Mouse (Mus musculus) kidney, embryonic 15.5 days (tissue): ENCODE results near the gene Gm29609. TPM values are rescaled to one million over a fixed set of nuclear protein-coding genes. Genes with fewer than 3 reads are reported as not detected.

Experiments used
- ATAC-seq: fragments of 200-750 bp; cut with Nextera tagmentation; replicated peaks from 2 replicates; pipeline ENCODE4 v1.8.0; 2017; ENCODE audit warnings: moderate TSS enrichment; ENCODE audit not compliant: low FRiP score
- H3K27ac ChIP-seq: fragments of 300-500 bp; sonication (generic); 2 replicates; pipeline ENCODE4 v1.5.1; 2015; ENCODE audit warnings: mild to moderate bottlenecking, inconsistent platforms
- H3K27me3 ChIP-seq: fragments of 300-500 bp; sonication (generic); 2 replicates; pipeline ENCODE4 v1.6.1; 2015; ENCODE audit warnings: inconsistent platforms
- H3K36me3 ChIP-seq: fragments of 300-500 bp; sonication (generic); 2 replicates; pipeline ENCODE4 v1.6.1; 2015; ENCODE audit warnings: inconsistent platforms
- H3K4me1 ChIP-seq: fragments of 300-500 bp; sonication (generic); 2 replicates; pipeline ENCODE4 v1.6.1; 2015; ENCODE audit warnings: inconsistent platforms
- H3K4me2 ChIP-seq: fragments of 300-500 bp; sonication (generic); 2 replicates; pipeline ENCODE4 v1.6.1; 2015; ENCODE audit warnings: moderate library complexity, mild to moderate bottlenecking, inconsistent platforms
- H3K4me3 ChIP-seq: fragments of 300-500 bp; sonication (generic); replicated peaks from 2 replicates; pipeline ENCODE4 v1.5.1; 2015; ENCODE audit warnings: mild to moderate bottlenecking, inconsistent platforms
- H3K9ac ChIP-seq: fragments of 300-500 bp; sonication (generic); 2 replicates; pipeline ENCODE4 v1.6.1; 2015; ENCODE audit warnings: mild to moderate bottlenecking, inconsistent platforms
- H3K9me3 ChIP-seq: fragments of 300-500 bp; sonication (generic); replicated peaks from 2 replicates; pipeline ENCODE4 v1.6.1; 2016; ENCODE audit warnings: inconsistent platforms
- WGBS: fragments of 180-500 bp; shearing (Covaris S2); methylation state at CpG from one replicate; pipeline ENCODE4 v1.1.7; 2015; ENCODE audit warnings: mixed read lengths; 5-methylcytosine and 5-hydroxymethylcytosine counted together
- polyA plus RNA-seq: library from polyadenylated mRNA; unstranded; fragments of >200 nt; fragmentation: Nextera tagmentation; extraction: Ambion mirVana; gene quantifications from 2 replicates; pipeline ENCODE4 v1.2.1, GENCODE M21; 2015

The Gm29609 gene
- polyA plus RNA-seq, 1 experiment from 2014 or later: 2.0 TPM

GRCm38 (mm10) chr5:31195671-31196070 lies 16.0 kb upstream of the Gm29609 start:
- H3K9ac ChIP-seq: no peak overlapping the region
- H3K4me1 ChIP-seq: peaks cover 37% of the 10 kb centered on the region
- H3K36me3 ChIP-seq: peaks cover 69% of the 10 kb centered on the region
- 0 out of 2 replicates have a peak overlapping the region, but pooled peaks have one; percentile 10 for H3K4me3 ChIP-seq
- no peak for ATAC-seq
- peaks cover 4% of the 10 kb centered on the region for H3K9me3 ChIP-seq
- no peak overlapping the region for H3K4me2 ChIP-seq
- no peaks in the 10 kb centered on the region for H3K27me3 ChIP-seq
- no peak overlapping the region for H3K27ac ChIP-seq
- WGBS: 93% methylated on average over 4 of the region's 4 CpGs

- Histone ChIP-seq H3K4me3 (peak overlapping the region; percentile 95; the same call in 1 of the 2 replicates), H3K9me3 (no peaks in the 10 kb centered on the region), H3K4me1 (peaks cover 29% of the 10 kb centered on the region), H3K36me3 (peaks cover 69% of the 10 kb centered on the region), H3K9ac (0 out of 2 replicates have a peak overlapping the region, but pooled peaks have one; percentile 87), H3K27me3 (no peaks in the 10 kb centered on the region), H3K4me2 (peak overlapping the region; percentile 76), H3K27ac (no peak overlapping the region)
- 92% methylated on average over 16 of the region's 16 CpGs for WGBS
- no peak for ATAC-seq
Measured at GRCm38 (mm10) chr5:31194486-31195485, 15.1 kb upstream of the Gm29609 start.

GRCm38 (mm10) chr5:31193631-31194281 lies 14.0 kb upstream of the Gm29609 start:
- H3K36me3 ChIP-seq: peaks cover 68% of the 10 kb centered on the region
- H3K9ac ChIP-seq: peak overlapping the region; percentile 87
- WGBS: 11% methylated on average over 25 of the region's 25 CpGs
- H3K4me3 ChIP-seq: peak overlapping the region; percentile 95
- no peaks in the 10 kb centered on the region for H3K9me3 ChIP-seq
- ATAC-seq: no peak
- peak overlapping the region; percentile 94 for H3K27ac ChIP-seq
- peaks cover 22% of the 10 kb centered on the region for H3K4me1 ChIP-seq
- no peaks in the 10 kb centered on the region for H3K27me3 ChIP-seq
- H3K4me2 ChIP-seq: peak overlapping the region; percentile 76

GRCm38 (mm10) chr5:31192939-31193630 lies 13.4 kb upstream of the Gm29609 start, which contains the start of the genes Snx17 and Eif2b4:
Snx17 (plus strand) TSS chr5:31193227.
Eif2b4 (minus strand) TSS chr5:31193430.
- peak; percentile 96 for ATAC-seq
- Histone ChIP-seq H3K9me3 (no peaks in the 10 kb centered on the region), H3K9ac (peak within 1 kb of the TSS; percentile 87), H3K27me3 (no peaks in the 10 kb centered on the region), H3K4me1 (peaks cover 22% of the 10 kb centered on the region), H3K27ac (peak within 1 kb of the TSS; percentile 94), H3K4me3 (peak within 1 kb of the TSS; percentile 95), H3K4me2 (peak within 1 kb of the TSS; percentile 76), H3K36me3 (peaks cover 68% of the 10 kb centered on the region)
- under 1% methylated on average over 48 of the region's 48 CpGs for WGBS

- peaks cover 68% of the 10 kb centered on the region for H3K36me3 ChIP-seq
- no peaks in the 10 kb centered on the region for H3K9me3 ChIP-seq
- peak overlapping the region; percentile 95 for H3K4me3 ChIP-seq
- peaks cover 22% of the 10 kb centered on the region for H3K4me1 ChIP-seq
- peak; percentile 73; the same call in 1 of the 2 replicates for ATAC-seq
- H3K27ac ChIP-seq: peak overlapping the region; percentile 94
- no peaks in the 10 kb centered on the region for H3K27me3 ChIP-seq
- H3K9ac ChIP-seq: peak overlapping the region; percentile 87
- WGBS: 14% methylated on average over 42 of the region's 42 CpGs
- H3K4me2 ChIP-seq: peak overlapping the region; percentile 76
Measured at GRCm38 (mm10) chr5:31192045-31192938, 12.6 kb upstream of the Gm29609 start.

- Histone ChIP-seq H3K9ac (no peak overlapping the region), H3K4me3 (no peak overlapping the region), H3K9me3 (no peaks in the 10 kb centered on the region), H3K36me3 (peaks cover 54% of the 10 kb centered on the region), H3K27ac (no peak overlapping the region), H3K4me2 (no peak overlapping the region), H3K4me1 (peaks cover 22% of the 10 kb centered on the region), H3K27me3 (no peaks in the 10 kb centered on the region)
- 90% methylated on average over 9 of the region's 9 CpGs for WGBS
- no peak for ATAC-seq
Measured at GRCm38 (mm10) chr5:31190201-31190600, 10.5 kb upstream of the Gm29609 start.

GRCm38 (mm10) chr5:31188223-31188840 lies 8.6 kb upstream of the Gm29609 start:
- no peak for ATAC-seq
- no peak overlapping the region for H3K4me3 ChIP-seq
- no peak overlapping the region for H3K9ac ChIP-seq
- H3K4me2 ChIP-seq: no peak overlapping the region
- peaks cover 12% of the 10 kb centered on the region for H3K4me1 ChIP-seq
- H3K36me3 ChIP-seq: peaks cover 46% of the 10 kb centered on the region
- 75% methylated on average over 4 of the region's 4 CpGs for WGBS
- no peak overlapping the region for H3K27ac ChIP-seq
- H3K9me3 ChIP-seq: no peaks in the 10 kb centered on the region
- no peaks in the 10 kb centered on the region for H3K27me3 ChIP-seq

GRCm38 (mm10) chr5:31183678-31184077 lies 4.0 kb upstream of the Gm29609 start:
- peaks cover 6% of the 10 kb centered on the region; the same call in 1 of the 2 replicates for H3K4me1 ChIP-seq
- ATAC-seq: no peak
- H3K9me3 ChIP-seq: no peaks in the 10 kb centered on the region
- 64% methylated on average over 4 of the region's 4 CpGs for WGBS
- H3K36me3 ChIP-seq: peaks cover 21% of the 10 kb centered on the region
- no peak overlapping the region for H3K4me2 ChIP-seq
- no peak overlapping the region for H3K9ac ChIP-seq
- H3K27ac ChIP-seq: no peak overlapping the region
- no peak overlapping the region for H3K4me3 ChIP-seq
- no peaks in the 10 kb centered on the region for H3K27me3 ChIP-seq

- Histone ChIP-seq H3K27me3 (no peaks in the 10 kb centered on the region), H3K4me3 (no peak overlapping the region), H3K9ac (no peak overlapping the region), H3K4me1 (peaks cover 18% of the 10 kb centered on the region; the same call in 1 of the 2 replicates), H3K4me2 (no peak overlapping the region), H3K27ac (no peak overlapping the region), H3K9me3 (no peaks in the 10 kb centered on the region), H3K36me3 (peaks cover 16% of the 10 kb centered on the region; the same call in 1 of the 2 replicates)
- no peak for ATAC-seq
- WGBS: 94% methylated on average over 9 of the region's 9 CpGs
Measured at GRCm38 (mm10) chr5:31181183-31181770, 1.6 kb upstream of the Gm29609 start.

GRCm38 (mm10) chr5:31179301-31179765 lies 378 bp downstream of the Gm29609 start:
- peaks cover 25% of the 10 kb centered on the region for H3K36me3 ChIP-seq
- peak overlapping the region; percentile 95 for H3K4me3 ChIP-seq
- H3K4me1 ChIP-seq: peaks cover 18% of the 10 kb centered on the region; the same call in 1 of the 2 replicates
- no peaks in the 10 kb centered on the region for H3K27me3 ChIP-seq
- peak overlapping the region; percentile 80 for H3K9ac ChIP-seq
- H3K27ac ChIP-seq: peak overlapping the region; percentile 100
- ATAC-seq: peak; percentile 77
- WGBS: 0% methylated on average over 25 of the region's 25 CpGs
- peak overlapping the region; percentile 90 for H3K4me2 ChIP-seq
- H3K9me3 ChIP-seq: no peaks in the 10 kb centered on the region
